Mouse (Mus musculus): ENCODE data around the gene Olfml3. TPM values are rescaled to one million over a fixed set of nuclear protein-coding genes. Genes with fewer than 3 reads are reported as not detected.

Gene Olfml3
- polyA plus RNA-seq, 1 experiment, result 0.12 TPM

DNA sequence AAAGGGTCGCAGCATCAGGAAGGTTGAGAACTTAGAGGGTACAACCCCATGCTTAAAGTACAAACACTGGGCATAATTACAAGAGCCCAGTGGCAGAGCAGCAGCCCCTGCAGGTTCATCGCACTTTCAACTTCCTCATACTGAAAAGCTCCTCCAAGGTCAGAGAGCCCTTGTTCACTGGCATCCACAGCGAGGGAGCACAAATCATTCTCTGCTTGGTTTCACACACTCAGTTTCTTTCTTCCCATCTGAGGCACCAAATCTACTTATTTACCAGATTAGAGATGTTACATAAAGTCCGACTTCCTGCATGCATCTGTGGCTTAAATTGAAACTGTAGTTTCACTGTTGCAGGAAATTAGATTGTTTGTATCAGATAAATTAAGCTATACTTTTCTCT lies 35.0 kb upstream of the Olfml3 start:
- no peaks in the 10 kb centered on the region for H3K9me3 ChIP-seq
- no peaks in the 10 kb centered on the region for H3K27me3 ChIP-seq (replicated peaks)
- H3K4me3 ChIP-seq (replicated peaks), result no peak overlapping the region
- no peak for TF ChIP-seq FLI1 (IDR thresholded peaks at IDR 0.05; ENCODE audit: low read length)
- TF ChIP-seq GATA1 (IDR thresholded peaks at IDR 0.05; ENCODE audit: borderline replicate concordance, low read length), result no peak
- H3K36me3 ChIP-seq (replicated peaks; ENCODE audit: low read length), result peaks cover 94% of the 10 kb centered on the region
- peaks cover 81% of the 10 kb centered on the region for H3K4me1 ChIP-seq

DNA sequence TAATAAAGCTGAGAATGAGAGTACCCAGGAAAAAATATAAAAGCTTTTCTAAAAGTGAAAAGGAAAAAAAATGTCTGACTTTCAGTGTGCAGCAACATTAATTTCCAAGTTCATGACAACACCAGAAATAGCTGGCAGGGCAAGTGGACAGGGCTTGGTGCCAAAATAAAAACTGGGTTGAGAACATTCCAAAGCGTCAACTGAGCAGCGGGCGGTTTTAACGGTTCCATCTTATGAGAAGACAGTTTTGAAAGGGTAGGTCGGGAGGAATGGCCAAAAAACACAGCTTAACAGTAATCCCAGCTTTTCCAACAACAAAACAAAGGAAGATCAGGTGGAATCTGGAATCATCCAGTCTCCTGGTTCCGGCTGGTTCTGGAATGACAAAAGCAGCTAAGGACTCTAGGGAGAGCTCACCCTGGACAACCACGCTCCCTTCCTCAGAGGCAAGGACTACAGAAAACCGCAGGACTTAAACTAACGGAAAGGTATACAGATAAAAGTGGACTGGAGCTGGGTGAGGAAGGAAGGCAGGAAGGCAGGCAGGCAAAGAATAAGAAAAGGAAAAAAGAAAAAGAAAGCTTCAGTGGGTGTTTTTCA lies 33.8 kb upstream of the Olfml3 start:
- Histone ChIP-seq H3K4me1 (peaks cover 75% of the 10 kb centered on the region), H3K36me3 (replicated peaks; ENCODE audit: low read length) (peaks cover 94% of the 10 kb centered on the region), H3K4me3 (replicated peaks) (peak overlapping the region; percentile 14), H3K9me3 (no peaks in the 10 kb centered on the region), H3K27me3 (replicated peaks) (no peaks in the 10 kb centered on the region)
- TF ChIP-seq FLI1 (IDR thresholded peaks at IDR 0.05; ENCODE audit: low read length) (no peak), GATA1 (IDR thresholded peaks at IDR 0.05; ENCODE audit: borderline replicate concordance, low read length) (no peak)

DNA sequence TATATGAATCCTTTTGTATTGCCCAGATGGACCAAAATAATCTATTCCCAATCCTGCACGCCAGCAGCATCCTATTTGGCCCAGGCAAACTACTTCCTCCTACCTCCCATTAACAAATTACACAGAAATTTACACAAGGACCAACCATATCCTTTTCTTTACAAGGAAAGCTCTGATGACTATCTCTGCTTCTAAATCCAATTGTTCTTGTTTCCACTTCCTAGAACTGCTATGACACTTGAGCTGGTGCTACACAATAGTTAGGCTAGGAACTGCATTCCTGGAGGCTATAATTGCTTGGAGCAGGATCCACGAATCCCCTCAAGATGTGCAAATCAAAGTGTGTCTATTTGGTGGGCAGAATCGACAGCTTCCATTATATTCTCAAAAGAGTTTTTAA lies 29.0 kb upstream of the Olfml3 start:
- Histone ChIP-seq H3K27me3 (replicated peaks) (no peaks in the 10 kb centered on the region), H3K9me3 (no peaks in the 10 kb centered on the region), H3K4me1 (peaks cover 65% of the 10 kb centered on the region), H3K4me3 (replicated peaks) (no peak overlapping the region), H3K36me3 (replicated peaks; ENCODE audit: low read length) (peaks cover 99% of the 10 kb centered on the region)
- TF ChIP-seq GATA1 (IDR thresholded peaks at IDR 0.05; ENCODE audit: borderline replicate concordance, low read length) (no peak), FLI1 (IDR thresholded peaks at IDR 0.05; ENCODE audit: low read length) (no peak)

DNA sequence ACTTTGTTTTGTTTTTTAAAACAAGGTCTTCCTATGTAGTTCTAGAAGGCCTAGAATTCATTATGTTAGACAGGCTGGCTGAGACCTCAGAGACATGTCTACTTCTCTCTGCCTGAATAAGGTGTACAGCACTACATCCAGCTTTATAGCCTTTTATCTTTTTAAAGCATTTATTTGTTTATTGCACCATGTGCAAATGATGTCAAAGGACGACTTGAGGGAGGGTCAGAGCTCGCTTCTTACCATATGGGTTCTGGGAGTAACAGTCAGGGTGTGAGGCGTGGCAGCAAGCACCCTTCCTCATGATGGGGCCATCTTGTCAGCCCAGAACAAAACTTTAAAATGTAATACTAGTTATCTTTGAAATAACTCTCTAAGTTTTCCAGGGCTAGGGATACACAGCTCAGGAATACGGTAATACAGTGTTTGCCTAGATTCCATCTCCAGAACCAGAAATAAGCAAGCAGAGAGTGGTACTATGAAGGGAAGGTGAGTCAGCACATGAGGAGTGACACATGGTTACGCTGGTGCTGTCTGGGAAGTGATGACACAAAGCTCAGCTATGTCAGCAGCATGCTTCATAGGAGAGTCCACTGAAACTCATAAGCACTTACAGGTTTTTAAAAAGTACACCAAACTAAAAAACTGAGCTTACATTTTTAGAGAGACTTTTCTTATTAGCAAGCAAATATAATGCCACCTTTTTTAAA lies 21.6 kb upstream of the Olfml3 start:
- TF ChIP-seq GATA1 (IDR thresholded peaks at IDR 0.05; ENCODE audit: borderline replicate concordance, low read length) (no peak), FLI1 (IDR thresholded peaks at IDR 0.05; ENCODE audit: low read length) (no peak)
- peaks cover 97% of the 10 kb centered on the region for H3K36me3 ChIP-seq (replicated peaks; ENCODE audit: low read length)
- no peak overlapping the region for H3K4me3 ChIP-seq (replicated peaks)
- H3K4me1 ChIP-seq, result peaks cover 45% of the 10 kb centered on the region
- H3K27me3 ChIP-seq (replicated peaks), result no peaks in the 10 kb centered on the region
- no peaks in the 10 kb centered on the region for H3K9me3 ChIP-seq

DNA sequence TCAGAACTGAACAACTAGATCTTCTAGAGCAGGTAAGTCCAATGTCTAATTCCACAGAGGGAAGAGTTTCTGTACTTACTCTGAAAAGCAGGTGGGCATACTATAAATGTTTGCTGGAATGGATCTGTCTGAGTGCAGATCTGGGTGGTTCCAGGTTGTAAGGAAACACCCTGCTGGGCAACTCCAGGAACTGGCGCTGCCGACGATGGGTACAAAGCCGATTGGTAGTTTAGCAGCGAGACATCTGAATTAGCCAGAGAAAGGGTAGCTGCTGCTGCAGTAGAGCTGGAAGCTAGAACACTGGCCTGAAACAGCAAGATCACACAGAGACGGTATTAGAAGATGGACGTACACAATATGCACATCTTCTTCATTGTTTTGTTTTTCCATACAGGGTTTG lies 20.7 kb upstream of the Olfml3 start:
- Histone ChIP-seq H3K9me3 (no peaks in the 10 kb centered on the region), H3K36me3 (replicated peaks; ENCODE audit: low read length) (peaks cover 97% of the 10 kb centered on the region), H3K27me3 (replicated peaks) (no peaks in the 10 kb centered on the region), H3K4me1 (peaks cover 38% of the 10 kb centered on the region), H3K4me3 (replicated peaks) (no peak overlapping the region)
- no peak for TF ChIP-seq FLI1 (IDR thresholded peaks at IDR 0.05; ENCODE audit: low read length)

DNA sequence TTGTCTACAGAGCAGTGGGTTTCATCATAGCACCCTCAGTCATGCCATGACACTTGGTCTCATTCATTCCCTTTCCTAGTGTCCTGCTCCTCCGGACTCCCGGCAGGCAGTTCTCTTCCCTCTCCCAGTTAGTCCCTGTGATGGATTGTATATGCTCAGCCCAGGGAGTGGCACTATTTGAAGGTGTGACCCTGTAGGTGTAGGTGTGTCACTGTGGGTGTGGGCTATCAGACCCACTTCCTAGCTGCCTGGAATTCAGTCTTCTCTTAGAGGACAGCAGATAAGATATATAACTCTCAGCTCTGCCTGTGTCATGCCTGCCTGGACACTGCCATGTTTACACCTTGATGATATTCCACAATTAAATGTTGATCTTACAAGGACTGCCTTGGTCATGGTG lies 19.1 kb upstream of the Olfml3 start:
- Histone ChIP-seq H3K4me3 (replicated peaks) (no peak overlapping the region), H3K4me1 (peaks cover 34% of the 10 kb centered on the region), H3K36me3 (replicated peaks; ENCODE audit: low read length) (peaks cover 97% of the 10 kb centered on the region), H3K27me3 (replicated peaks) (no peaks in the 10 kb centered on the region), H3K9me3 (no peaks in the 10 kb centered on the region)
- TF ChIP-seq GATA1 (IDR thresholded peaks at IDR 0.05; ENCODE audit: borderline replicate concordance, low read length) (no peak), FLI1 (IDR thresholded peaks at IDR 0.05; ENCODE audit: low read length) (no peak)

DNA sequence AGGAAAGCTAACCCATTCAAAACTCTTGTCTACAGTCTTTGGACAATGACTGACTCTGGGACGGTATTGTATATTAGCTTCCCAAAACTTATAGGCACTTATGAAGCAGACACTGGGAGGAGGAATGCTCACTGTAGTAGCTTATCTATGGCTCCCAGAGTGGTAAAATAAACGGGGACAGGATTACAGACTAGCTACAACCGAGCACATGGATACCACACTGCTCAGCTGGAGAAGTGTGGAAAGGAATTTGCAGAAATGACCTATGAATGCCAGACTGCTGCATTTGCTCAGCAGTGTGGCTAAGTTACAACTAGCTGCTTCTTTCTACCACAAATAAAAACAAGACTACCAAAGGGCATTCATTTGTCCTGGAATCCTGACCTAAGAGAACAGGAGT lies 17.6 kb upstream of the Olfml3 start:
- TF ChIP-seq GATA1 (IDR thresholded peaks at IDR 0.05; ENCODE audit: borderline replicate concordance, low read length), result no peak
- no peak for TF ChIP-seq FLI1 (IDR thresholded peaks at IDR 0.05; ENCODE audit: low read length)
- Histone ChIP-seq H3K36me3 (replicated peaks; ENCODE audit: low read length) (peaks cover 100% of the 10 kb centered on the region), H3K4me3 (replicated peaks) (no peak overlapping the region), H3K27me3 (replicated peaks) (no peaks in the 10 kb centered on the region), H3K9me3 (no peaks in the 10 kb centered on the region), H3K4me1 (peaks cover 24% of the 10 kb centered on the region)

DNA sequence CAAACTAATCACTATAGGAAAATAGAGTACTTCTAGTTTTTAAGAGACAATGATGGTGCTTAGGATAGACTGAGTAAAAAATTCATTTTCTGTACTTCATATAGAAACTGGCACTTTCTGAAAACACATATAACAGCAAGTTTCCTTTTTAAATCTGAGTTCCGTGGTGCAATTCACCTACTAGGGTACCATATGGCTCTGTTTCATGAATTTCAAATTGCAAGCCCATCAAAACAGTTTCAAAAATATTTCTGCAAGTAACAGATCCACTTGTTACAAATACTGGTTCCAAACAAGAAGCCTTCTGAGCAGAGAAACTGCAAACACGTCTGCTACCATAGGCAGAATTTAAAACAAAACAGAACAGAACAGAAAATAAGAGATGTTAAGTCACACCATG lies 13.8 kb upstream of the Olfml3 start:
- H3K9me3 ChIP-seq, result no peaks in the 10 kb centered on the region
- H3K4me3 ChIP-seq (replicated peaks), result no peak overlapping the region
- peaks cover 39% of the 10 kb centered on the region for H3K4me1 ChIP-seq
- no peaks in the 10 kb centered on the region for H3K27me3 ChIP-seq (replicated peaks)
- H3K36me3 ChIP-seq (replicated peaks; ENCODE audit: low read length), result peaks cover 100% of the 10 kb centered on the region
- TF ChIP-seq FLI1 (IDR thresholded peaks at IDR 0.05; ENCODE audit: low read length), result no peak
- no peak for TF ChIP-seq GATA1 (IDR thresholded peaks at IDR 0.05; ENCODE audit: borderline replicate concordance, low read length)

DNA sequence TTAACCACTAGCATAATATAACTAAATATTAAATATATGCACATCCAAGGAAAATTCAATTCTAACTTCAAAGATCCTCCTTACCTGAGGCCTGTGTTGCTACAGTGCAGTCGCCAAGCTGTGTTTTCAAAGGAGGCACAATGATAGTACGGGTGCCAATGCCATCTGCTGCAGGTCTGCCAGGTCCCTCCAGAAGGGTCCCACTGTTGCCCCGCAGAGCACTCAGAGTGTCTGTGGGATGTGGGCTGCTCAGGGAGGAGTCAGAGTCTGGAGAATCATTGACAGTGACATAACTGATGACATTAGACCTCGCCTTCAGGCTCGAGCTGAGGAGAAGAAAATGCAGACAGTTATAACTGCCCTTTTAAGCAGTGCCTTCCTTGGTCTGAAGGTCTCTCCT lies 8.9 kb upstream of the Olfml3 start:
- peaks cover 67% of the 10 kb centered on the region for H3K4me1 ChIP-seq
- H3K36me3 ChIP-seq (replicated peaks; ENCODE audit: low read length), result peaks cover 100% of the 10 kb centered on the region
- H3K9me3 ChIP-seq, result no peaks in the 10 kb centered on the region
- TF ChIP-seq GATA1 (IDR thresholded peaks at IDR 0.05; ENCODE audit: borderline replicate concordance, low read length) (no peak), FLI1 (IDR thresholded peaks at IDR 0.05; ENCODE audit: low read length) (no peak)
- no peaks in the 10 kb centered on the region for H3K27me3 ChIP-seq (replicated peaks)
- H3K4me3 ChIP-seq (replicated peaks), result no peak overlapping the region

DNA sequence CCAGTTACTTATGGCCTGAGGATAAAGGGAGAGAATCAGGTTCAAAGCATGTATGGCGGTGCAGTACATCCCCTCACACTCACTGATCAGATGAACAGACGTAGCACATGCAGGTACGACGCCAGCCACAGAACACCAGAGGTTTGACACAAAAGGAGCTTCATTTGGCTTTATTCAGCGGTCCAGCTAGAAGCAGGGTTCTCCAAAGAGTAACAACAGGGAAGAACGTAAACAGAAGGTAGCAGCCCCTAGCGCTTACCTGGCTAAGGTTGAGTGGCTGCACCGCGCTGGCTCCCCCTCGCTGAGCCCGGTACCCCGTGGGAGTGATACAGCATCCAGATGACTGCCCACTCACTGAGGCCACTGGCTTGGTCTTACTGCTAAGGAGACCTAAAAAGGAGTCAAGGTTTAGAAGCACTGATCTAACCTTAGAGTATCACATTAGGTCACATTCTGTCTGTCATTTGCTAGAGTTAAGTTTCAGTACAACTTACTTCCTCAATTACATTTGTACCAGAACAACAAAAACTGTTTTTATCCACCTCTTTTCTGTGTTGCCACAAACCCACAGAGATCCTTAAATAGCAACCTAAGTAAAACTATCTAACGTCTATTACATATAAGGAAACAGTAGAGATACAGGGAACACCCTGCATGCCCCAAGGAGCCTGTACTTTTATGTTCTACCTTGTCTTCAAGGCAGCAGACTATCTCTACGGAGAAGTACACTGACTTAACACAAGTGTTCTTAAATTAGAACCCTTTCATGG lies 7.4 kb upstream of the Olfml3 start:
- TF ChIP-seq FLI1 (IDR thresholded peaks at IDR 0.05; ENCODE audit: low read length) (no peak), GATA1 (IDR thresholded peaks at IDR 0.05; ENCODE audit: borderline replicate concordance, low read length) (no peak)
- Histone ChIP-seq H3K4me3 (replicated peaks) (no peak overlapping the region), H3K4me1 (peaks cover 79% of the 10 kb centered on the region), H3K27me3 (replicated peaks) (no peaks in the 10 kb centered on the region), H3K36me3 (replicated peaks; ENCODE audit: low read length) (peaks cover 100% of the 10 kb centered on the region), H3K9me3 (no peaks in the 10 kb centered on the region)
